Mouse (Mus musculus): ENCODE data around the gene Krt7.

Gene Krt7

DNA sequence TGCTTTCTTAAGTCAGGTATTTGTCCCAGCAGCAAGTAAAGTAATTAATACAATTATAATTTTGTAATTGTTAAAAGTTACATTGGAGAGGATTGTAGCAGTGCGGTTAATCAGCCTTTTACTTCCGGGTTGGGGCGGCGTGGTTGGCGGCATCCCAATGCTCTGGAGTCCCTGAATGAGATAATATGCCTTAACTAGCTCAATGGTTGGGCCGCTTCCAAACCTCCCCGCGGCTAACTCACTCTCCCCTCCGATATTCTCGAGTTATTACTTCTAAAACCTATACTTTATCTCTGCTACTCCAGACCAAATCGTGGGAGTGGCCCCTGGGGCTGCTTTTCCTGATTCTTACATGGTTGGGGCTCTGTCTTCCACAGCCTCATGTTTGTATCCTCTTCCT, 35.7 kb downstream of the Krt7 start:
- no peak for DNase-seq (ENCODE audit: low read depth, low spot score)

DNA sequence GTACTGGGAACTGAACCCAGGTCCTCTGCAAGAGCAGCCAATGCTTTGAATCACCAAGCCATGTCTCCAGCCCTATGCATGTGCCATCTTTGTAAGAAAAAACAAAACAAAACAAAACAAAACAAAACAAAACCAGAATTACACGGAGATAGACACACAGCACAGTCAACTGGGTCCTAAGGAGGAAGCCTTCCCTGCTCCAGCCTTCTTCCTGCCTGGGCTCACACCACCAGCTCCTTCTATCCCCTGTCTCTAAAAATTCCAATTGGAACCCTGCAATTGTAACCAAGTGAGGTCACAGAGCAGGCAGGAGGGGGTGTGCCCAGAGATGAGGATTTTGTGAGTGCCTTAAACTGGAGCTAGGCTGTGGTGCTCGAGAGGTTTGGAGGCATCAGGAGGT, 36.6 kb downstream of the Krt7 start, which contains the start of gene Krt88:
Gene Krt88, plus strand, starts transcription at position 301 of the 400 bp plus-strand sequence.
- DNase-seq (ENCODE audit: low read depth, low spot score), result no peak

DNA sequence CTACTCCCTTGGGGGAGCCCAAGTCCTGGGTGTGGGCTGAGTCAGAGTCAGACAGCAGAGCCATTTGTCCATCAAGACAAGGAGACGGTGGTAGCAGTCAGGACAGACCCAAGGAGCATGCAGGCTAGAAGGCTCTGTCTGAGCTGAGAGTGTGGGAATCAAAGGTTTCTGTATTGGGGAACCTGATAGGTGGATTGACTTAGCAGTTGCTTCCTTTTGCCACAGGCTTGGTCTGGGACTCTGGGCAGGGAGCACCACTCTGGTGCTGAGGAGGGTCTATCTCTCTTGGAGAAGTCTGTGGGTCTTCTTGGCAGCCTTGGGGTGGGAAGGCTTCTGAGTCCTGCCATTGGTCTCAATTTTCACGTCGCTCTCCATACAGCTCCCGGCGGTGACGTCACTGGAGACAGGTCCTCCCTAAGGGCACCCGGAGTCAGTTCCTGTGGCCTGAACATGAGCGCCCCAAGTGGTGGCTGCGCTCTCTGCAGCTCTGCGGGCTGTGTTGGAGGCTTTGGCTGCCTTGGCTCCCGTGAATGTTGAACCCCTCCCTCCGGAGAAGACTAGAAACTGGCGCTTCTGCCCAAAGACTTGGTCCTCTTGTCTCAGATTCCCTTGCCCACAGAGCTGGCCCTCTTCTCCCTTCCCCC, 42.4 kb downstream of the Krt7 start:
- DNase-seq (ENCODE audit: low read depth, low spot score), result peak; percentile 84

DNA sequence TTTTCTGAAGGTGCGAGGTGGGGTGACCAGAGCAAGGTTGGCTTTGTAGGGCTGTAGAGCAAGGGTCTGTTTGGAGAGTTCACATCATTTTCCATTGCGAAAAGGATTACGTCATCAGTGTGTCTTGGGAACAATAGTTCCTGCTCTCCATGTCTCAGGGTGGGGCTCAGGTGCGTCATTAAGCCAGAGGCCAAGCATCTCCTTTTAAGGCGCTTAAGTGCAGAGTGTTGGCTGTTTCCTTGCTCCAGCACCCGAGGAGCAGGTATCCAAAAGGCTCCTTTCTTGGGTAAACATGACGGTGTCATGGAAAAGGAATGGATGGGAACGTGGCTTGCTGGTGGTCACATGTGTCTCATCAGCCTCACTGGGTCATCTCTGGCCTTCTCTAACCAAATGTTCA, 43.9 kb downstream of the Krt7 start:
- DNase-seq (ENCODE audit: low read depth, low spot score), result no peak

DNA sequence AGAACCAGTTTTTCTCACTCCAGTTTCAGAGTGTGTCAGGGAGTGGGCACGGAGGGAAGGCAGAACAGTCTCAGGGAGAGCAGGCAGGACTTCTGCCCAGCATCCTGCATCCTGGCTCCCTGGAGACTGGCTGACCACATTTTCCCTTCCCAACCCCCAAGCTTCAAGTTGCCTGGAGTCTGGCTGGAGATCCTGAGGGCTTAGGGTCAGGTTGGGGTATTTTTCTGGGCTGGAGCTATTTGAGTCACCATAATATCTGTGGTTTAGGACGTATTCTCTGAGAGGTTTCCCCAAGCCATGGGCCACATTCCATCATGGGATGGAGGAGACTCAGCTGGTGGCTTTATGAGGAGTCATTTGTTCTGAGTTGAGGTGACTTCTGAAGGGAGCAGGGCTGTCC, 44.4 kb downstream of the Krt7 start:
- DNase-seq (ENCODE audit: low read depth, low spot score), result no peak

DNA sequence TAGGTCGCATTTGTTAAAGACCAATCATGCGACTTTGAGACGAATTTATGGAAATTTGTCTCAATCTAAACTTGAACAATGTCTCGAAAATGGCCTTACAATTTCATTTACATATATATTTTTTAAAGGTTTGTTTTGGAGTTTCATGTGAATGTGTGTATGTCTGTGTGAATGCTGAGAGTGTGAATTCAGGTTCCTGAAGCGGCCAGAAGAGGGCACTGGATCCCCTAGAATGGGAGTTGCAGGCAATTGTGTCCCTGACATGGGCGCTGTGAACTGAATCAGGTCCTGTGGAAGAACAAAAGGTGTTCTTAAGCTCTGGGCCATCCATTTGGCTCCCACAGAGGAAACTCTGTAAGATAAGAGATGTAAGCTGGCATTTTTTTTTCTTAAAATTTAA, 45.0 kb downstream of the Krt7 start:
- DNase-seq (ENCODE audit: low read depth, low spot score), result peak; percentile 32

DNA sequence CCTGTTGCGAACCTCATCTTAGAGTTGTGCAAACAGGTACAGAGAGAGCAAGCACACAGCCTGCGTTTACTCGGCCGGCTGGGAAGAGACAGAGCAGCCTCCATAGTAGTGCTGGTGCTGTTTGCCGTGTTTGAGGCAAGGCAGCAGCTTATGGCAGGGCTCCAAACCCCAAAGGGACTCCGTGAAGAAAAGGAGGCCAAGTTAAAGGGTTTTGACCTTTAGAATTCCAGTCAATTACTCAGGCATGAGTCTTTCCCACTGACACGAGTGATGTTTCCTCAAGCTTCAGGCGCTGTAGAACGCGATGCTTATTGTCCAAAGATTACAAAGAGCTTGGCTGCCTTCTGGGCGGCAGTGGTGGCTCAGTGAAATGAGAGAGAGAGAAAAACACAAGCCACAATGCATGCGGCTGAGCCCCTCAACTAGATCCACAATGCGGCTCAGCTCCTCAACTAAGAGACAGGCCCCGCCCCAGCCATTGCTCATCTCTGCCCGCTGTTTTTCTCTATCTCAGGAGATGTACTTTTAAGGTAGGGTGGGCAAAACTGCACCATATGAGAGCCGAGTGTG, 47.6 kb downstream of the Krt7 start:
- DNase-seq (ENCODE audit: low read depth, low spot score), result no peak

DNA sequence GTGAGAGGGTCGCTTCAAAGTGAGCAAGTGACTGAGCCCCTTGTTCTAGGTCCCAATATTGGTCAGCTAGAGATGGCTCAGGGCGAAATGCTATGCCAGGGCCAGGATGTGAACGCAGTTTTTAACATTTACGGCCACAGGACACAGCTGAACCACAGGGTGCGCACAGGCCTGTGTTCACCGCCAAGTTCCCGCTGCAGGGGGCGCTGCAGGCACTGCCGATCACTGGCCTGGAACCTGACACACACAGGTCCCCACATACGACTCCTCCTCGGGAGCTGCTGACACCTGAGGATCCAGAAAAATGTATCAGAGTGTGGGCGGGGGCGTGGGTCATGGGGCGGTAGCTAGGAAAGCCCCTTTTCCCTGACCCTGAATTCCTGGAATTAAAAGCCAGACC, 48.4 kb downstream of the Krt7 start:
- DNase-seq (ENCODE audit: low read depth, low spot score), result peak; percentile 24

DNA sequence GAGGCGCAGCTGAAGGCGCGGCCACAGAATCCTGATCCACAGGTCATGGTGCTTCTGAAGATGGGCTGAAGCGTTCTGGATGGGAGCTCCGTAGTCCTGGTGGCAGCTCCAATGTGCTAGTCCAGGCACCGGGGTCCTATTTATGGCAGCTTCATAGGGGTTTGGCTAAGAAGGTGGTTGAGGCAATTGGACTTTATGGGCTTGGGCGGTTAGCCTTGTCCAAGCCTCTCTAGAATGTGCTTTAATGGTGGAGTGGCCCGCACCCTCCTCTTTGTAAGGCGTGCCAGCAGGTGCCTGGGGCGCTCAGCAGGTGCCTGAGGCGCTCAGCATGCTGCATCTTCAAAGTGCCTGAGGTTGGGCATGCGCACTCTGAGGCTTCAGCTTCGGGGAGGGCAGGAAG, 52.8 kb downstream of the Krt7 start, which contains the start of gene Krt81:
Gene Krt81, minus strand, starts transcription at position 101 of the 400 bp plus-strand sequence.
- DNase-seq (ENCODE audit: low read depth, low spot score), result no peak

DNA sequence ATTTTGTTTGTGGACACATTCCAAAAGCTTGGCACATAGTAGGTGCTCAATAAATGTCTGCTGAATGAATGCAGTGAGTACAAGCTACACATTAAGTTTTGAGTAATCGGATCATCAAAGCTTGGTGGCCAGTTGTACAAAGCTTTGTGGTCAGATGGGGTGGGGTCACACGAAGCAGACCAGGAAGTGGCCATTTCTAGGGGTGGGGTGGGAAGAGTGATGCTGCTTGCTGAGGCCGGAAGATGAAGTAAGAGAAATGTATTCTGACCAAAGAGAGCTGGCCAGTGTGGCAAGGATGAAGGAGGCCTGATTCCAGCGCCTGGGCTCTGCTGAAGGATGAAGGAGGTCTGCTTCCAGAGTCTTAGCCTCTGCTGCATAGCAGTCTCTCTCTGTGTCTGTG, 58.2 kb downstream of the Krt7 start:
- DNase-seq (ENCODE audit: low read depth, low spot score), result no peak

DNA sequence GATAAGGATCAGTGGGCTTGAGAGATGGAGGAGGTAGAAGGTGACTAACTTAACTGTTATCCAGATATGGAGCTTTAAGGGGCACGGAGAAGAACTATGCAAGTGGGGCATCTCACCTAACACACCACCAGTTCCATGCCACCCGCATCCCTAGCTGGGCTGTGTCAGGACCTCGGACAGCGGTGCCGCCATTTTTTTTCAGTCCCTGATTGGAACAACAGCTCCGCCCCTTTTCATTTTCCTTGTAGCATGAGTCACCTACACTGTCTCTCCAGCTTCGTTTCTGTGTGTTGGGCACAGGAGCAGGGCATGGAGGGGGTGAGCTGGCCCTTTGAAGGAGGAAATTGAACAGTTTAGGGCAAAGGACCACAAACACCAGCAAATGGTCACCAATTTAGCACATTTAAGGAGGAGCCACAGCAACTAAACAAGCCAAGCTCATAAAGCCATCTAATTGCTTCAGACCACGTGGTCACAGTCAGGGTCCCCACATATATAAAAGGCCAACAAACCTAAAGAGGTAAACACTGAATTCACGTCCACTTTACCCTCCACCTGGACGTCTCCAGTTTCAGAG, 62.2 kb downstream of the Krt7 start, which contains the start of gene Krt86:
Gene Krt86, plus strand, starts transcription at position 527 of the 577 bp plus-strand sequence.
- peak; percentile 70 for DNase-seq (ENCODE audit: low read depth, low spot score)

DNA sequence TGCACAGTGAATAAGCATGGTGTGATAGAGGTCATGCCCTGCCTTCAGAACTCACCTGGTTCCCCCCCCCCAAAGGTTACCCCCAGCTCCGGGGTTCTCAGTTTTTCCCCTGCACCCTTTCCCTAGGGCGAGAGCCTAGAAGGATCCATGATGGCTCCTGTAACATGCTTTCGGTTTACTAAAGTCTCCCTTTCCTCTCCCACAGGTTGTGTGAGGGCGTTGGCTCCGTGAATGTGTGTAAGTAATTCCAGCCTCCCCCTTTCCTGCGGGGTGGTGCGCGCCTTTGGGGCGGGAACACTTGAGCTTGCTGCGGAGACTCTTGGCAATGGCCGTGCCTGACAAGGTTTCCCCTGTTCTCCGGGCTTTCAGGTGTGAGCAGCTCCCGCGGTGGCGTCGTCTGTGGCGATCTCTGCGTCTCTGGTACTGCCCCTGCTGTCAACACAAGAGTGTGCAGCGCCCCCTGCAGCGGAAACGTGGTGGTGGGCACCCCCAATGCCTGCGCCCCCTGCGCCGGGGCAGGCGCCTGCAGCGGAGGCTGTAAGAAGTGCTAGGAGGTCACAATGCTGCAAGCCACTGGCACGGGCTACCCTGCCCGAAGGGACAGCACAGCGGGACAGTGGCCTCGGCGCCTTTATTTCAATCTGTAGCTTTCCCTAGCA, 68.3 kb downstream of the Krt7 start:
- peak; percentile 44 for DNase-seq (ENCODE audit: low read depth, low spot score)

DNA sequence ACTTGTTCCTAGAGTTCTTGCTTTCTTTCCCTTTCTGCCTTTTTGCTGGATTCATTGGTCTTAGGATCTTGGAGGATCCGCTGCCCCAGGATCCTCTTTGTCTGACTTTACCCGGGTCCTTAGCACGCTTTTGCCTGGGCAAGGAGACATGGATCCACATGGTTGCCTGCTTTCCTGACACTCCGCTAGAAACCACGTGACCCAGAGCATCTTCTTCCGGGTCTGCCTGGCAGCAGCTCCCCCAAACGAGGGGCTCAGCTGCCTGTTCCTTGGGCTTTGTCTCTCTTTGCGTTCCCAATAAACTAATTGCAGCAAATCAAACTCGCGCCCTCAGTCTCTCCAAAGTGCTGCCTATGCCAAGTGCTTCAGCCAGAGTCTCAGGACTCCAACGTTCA, 68.8 kb downstream of the Krt7 start:
- DNase-seq (ENCODE audit: low read depth, low spot score), result no peak

Measured in R1 (cell line).